Mouse (Mus musculus) c-Kit-positive CD71-positive TER-119-positive erythroid progenitor cells, embryonic 14.5 days (primary cell): ENCODE measurements around the gene Slc4a1ap.
"Not testable (repeated sequence)": the region's sequence is repeated elsewhere in the genome, so short reads cannot be mapped to it uniquely, and the experiment has no call there.

Experiments
- DNase-seq: peaks from one replicate; pipeline ENCODE4 v3.0.0-alpha.2; 2013; ENCODE audit warnings: low spot score

The Slc4a1ap gene

GRCm38 (mm10) chr5:31567951-31568657 is 41.3 kb downstream of the Slc4a1ap start:
- no peak for DNase-seq

DNA sequence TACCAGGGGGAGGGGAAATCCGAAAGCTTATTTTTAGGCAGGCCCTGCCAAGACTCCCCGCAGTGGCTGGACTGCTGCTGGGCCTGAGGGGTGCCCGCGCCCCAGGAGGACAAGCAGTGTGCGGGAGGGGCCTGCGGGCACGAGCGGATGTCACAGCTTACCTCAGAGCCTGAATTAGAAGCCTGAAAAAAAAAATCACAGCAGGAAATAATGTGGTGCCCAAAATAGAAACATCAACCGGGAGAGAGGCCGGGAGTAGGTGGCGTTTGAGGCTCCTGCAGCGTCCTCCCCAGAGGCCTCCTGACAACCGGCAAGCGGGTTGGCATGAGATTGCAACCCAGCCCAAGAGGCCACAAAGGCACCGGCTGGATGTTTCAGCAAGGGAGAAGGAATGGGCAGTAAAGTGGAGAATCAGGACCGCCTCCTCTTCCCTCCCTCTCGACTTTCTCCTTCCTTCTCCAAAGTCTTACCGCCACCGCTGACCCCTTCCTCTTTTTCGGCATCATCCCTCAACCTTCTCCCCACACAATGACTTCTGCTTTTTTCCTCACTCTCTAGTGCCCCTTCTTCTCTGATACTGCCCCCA is 44.3 kb downstream of the Slc4a1ap start:
- DNase-seq: no peak

DNA sequence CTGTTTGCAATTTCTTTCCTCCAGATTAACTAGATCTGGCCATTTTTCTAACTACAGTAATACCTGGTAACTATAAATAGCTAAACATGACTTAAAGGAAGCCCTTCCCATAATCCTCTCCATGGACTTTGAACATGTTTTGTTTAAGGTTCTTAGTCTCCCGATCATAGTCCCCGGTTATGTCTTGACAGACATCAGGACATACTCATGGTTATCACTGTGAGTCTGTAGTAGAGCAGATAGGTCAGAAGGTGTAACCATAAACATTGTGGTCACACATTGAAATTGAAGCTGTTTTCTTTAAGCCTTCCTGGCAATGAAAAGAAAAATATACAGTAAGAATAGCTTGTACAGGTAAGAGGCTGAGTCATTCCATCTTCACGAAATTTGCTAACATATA is 46.9 kb downstream of the Slc4a1ap start:
- DNase-seq: no peak

GRCm38 (mm10) chr5:31576539-31576975 is 49.8 kb downstream of the Slc4a1ap start:
- DNase-seq: no peak

DNA sequence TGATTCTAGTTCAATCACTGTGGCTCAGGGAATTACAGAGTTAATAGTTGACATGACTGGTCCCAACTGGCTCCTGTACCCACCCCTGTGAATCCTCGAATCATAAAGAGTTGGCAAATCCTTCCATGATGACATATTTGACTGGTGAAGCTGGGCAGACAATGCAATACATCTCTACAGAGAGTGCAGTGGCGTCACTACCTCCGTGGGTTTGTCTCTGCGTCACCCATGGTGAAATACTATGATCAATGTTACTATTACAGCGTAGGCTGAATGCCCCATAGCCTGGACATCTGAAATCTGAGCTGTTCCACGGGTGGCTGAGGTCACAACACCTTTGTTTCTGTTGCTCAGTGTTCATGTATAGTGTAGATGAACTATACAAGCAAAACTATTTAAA is 54.5 kb downstream of the Slc4a1ap start:
- no peak for DNase-seq

DNA sequence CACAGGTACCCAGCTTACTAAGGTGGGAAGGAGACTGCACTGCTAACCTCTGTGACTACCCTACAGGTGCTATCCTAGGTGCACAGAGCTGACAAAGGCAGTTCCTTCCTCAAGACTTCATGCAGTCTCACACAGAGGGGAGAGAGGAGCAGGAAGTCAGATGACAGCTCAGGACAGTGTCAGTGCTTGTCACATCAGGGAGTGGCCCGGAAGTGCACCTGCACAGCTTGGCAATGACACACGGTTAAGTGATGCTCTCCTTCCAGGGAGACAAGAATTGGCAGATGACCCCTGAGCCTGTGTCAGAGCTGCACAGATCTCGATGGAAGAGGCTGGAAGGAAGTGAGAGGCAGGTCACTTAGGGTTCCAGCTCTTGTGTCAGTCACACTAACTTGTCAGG is 55.1 kb downstream of the Slc4a1ap start:
- DNase-seq: no peak

DNA sequence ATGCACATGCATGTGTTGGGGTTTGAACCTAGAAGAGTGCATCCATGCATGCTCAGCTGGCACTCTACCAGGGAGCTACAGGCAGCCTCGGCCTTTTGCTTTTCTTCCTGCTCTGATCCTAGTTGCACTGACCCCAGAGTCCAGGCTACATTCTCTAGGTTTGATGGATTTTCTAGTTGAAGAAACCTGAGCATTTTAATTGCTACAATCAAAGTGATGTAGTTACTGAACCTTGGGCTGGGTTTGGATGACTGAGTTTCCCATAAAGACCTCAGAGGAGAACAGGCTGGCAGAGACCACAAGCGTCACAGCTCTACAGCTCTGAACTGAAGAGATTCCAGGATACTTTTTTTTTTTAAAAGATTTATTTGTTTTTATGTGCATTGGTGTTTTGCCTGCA is 56.5 kb downstream of the Slc4a1ap start:
- no peak for DNase-seq

GRCm38 (mm10) chr5:31585526-31585925 is 58.7 kb downstream of the Slc4a1ap start:
- no peak for DNase-seq

- no peak for DNase-seq
Measured at GRCm38 (mm10) chr5:31588016-31588415, 61.2 kb downstream of the Slc4a1ap start.

- DNase-seq: not testable (repeated sequence)
Measured at GRCm38 (mm10) chr5:31588672-31589071, 61.9 kb downstream of the Slc4a1ap start.

DNA sequence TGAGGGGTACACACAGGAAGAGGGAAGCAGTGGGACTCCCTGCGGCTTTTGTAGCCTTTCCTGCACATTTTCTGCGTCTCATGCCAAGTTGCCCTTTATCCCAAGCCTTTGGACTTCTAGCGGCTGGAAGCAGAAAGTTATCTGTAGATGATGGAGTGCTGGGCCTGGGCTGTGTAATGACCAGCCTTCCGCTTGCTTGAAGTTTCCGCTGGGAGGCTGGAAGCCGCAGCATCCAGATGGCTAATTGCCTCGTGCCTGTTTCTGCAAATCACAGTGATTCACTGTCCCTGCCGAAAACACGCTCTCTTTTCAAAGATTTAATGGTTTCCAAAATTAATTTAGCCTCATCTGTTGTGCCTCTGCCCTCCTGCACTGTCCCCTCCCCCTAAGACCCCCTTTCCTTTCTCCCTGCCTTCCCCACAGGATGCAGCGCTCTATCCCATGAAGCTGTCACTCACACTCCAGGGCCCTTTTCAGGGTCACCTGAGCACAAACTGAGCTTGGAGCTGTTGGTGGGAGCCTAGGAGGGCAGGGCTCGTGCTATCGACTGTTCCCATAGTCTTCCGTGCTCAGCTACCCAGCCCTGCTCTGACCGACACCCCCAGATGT is 63.0 kb downstream of the Slc4a1ap start:
- no peak for DNase-seq

- DNase-seq: no peak
Measured at GRCm38 (mm10) chr5:31591122-31591521, 64.3 kb downstream of the Slc4a1ap start.

DNA sequence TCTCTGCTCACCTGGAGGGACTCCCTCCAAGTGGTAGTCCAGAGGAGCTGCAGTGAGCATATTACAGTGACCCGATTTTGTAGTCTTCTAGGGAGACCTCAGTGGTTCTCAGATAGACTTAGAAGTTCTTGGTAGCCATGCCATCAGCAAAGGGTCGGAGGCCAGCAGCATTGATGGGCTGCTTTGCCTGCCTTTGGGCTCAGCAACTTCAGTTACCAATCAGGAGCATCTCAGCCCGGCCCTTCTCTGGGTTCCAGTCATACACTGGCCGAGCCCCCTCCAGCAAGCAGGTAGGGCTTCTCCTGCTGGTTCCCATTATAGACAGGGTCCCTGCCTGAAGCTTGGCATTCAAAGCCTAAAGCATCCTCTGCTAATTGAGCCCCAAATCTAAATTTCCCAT is 69.1 kb downstream of the Slc4a1ap start:
- no peak for DNase-seq

GRCm38 (mm10) chr5:31596481-31597429 is 70.0 kb downstream of the Slc4a1ap start, which contains the start of gene Mrpl33:
Gene Mrpl33 (plus strand): TSS chr5:31596935.
- DNase-seq: peak; percentile 36

- DNase-seq: no peak
Measured at GRCm38 (mm10) chr5:31597430-31597944, 70.7 kb downstream of the Slc4a1ap start.

GRCm38 (mm10) chr5:31598121-31598520 is 71.3 kb downstream of the Slc4a1ap start:
- no peak for DNase-seq

DNA sequence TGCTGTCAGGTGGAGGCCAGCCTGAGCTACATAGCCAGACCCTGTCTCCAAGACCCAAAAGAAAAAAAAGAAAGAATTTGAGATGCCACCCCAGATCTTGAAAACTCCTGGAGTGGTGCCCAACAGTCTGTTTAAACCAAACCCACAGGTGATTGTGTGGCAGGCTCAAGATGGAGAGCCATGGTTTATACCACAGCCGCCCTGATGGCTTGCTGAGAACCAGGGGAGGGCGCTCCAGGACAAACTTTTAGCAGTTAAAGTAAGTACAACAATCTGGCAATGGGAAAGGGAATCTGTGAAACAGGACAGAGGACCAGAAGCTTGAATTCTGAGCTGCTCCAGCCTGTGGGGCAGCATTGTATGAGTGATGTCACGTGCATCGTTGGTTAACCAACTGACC is 71.8 kb downstream of the Slc4a1ap start:
- DNase-seq: peak; percentile 28

- DNase-seq: peak; percentile 24
Measured at GRCm38 (mm10) chr5:31599161-31599560, 72.4 kb downstream of the Slc4a1ap start.

GRCm38 (mm10) chr5:31601162-31601722 is 74.4 kb downstream of the Slc4a1ap start:
- no peak for DNase-seq

- peak; percentile 19 for DNase-seq
Measured at GRCm38 (mm10) chr5:31602377-31602776, 75.6 kb downstream of the Slc4a1ap start.

GRCm38 (mm10) chr5:31603766-31604165 is 77.0 kb downstream of the Slc4a1ap start:
- no peak for DNase-seq

GRCm38 (mm10) chr5:31606151-31606550 is 79.4 kb downstream of the Slc4a1ap start:
- DNase-seq: no peak
